Mouse (Mus musculus) induced T-regulatory cell, adult 2 months (primary cell): ENCODE measurements around the gene Brpf3.
"Not testable (repeated sequence)": the region's sequence is repeated elsewhere in the genome, so short reads cannot be mapped to it uniquely, and the experiment has no call there.

Experiments
- DNase-seq: peaks from one replicate; pipeline ENCODE4 v3.0.0-alpha.2; 2012; ENCODE audit warnings: low read depth

Brpf3 gene

DNA sequence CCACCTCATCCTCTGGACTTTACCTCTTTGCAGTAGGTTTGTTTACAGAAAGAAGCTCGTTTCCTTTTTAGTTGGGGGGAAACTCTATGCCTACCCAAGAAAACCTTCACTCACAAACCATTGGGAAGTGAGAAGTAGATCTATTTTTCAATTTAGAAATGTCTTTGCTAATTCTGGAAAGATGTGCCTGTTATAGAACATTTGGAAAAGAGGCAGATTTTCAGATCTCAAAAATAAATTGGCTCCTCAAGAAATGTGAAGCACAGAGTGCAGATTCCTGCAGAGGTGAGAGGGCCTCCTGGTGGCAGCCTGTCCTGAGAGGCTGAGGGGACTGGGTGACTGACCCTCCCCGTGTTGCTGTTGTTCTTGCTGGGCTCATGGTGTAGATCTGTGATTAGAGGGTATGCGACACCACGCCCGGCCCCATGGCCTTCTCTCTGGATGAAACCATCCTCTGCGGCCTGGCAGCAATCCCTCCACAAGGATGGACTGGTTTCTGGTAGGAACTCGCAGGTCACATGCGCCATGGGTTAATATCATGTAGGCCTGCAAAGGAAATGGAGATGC is 26.9 kb downstream of the Brpf3 start:
- DNase-seq = no peak

DNA sequence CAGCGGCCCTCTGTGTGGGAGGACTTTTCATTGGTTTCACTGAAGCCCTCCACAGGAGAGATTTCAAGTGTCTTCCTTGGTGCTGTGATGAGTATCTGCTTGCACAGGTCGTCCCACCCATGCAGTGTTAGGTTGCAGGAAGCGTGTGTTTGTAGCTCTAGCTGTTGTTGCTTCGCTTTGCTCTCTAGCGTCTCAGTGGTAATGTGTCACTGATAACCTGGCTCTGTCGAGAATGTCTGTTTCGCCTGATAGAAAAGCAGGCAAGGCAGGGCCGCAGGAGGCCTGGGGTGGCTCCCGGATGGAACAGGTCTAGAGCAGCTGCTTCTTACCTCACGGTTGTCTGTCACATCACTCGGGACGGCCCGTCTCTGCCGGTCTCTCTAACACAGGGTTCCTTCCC is 28.2 kb downstream of the Brpf3 start:
- DNase-seq = no peak

DNA sequence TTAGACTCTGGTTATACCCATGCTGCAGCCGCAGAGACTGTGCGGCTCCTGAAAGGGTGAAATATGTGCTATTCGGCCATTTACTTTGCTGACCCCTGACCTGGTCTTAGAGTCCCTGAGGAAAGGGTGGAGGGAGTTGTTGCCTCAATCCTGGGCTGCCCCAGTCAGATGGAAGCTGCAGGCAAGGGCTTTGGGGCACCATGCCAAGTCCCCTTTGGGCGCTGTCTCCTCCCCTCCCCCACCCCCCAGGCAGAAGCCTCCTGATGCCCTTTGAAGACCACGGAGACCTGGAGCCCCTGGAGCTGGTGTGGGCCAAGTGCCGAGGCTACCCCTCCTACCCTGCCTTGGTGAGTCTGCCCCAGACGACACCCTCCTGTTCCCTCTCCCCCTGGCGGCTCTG is 30.2 kb downstream of the Brpf3 start:
- no peak for DNase-seq

DNA sequence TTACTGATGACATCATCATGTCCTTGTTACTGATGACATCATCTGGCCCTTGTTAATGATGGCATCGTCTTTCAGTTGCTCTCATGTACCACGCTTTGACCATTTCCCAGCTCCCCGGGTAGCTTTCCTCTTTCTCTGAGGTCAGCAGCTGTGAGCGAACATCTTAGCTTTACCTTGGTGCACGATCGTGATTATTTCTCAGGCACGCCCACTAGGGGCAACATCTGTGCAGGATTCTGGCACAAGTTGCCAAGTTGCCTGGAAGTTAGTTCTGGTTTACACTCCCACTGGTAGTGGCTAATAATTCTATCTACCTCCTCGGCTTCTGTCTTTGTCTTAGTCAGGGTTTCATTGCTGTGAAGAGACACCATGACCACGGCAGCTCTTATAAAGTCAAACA is 31.1 kb downstream of the Brpf3 start:
- DNase-seq = no peak

DNA sequence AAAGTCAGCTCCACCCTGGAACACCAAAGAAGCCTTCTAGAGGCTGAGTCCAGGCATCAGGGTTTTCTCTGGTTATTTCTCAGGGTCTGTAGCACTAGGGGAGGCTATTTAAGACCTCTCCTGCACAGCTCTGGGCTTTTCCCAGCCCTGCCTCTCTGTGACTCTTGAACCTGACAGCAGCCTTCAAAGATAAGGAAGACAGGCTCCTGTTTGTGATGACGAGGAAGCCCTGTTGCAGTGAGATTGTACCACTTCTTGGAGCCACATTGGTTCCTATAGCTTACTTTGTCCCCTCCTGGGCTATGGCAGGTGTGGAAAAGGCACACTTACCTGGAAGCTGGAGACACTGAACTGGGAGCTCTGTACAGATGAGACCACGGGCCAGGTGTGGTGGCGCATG is 32.0 kb downstream of the Brpf3 start:
- no peak for DNase-seq

DNA sequence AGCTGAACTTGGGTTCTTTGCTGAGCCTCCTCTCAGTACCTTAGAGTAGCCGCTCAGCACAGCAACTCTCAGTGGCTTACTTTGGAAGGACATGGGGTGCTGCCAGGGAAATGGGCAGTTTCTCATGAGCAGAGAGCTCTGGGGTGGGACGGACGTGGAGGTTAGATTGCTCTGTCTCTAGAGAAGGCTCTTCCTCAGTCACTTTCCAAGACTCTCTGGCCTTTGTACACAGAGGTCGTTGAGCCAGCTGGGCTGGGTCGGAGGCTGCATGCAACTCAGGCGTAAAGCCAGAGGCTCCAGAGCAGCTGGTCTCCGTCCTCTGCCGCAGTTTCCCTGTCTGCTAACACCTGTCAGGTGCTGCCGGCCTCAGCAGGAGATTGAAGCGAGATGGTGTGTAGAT is 33.8 kb downstream of the Brpf3 start:
- no peak for DNase-seq

DNA sequence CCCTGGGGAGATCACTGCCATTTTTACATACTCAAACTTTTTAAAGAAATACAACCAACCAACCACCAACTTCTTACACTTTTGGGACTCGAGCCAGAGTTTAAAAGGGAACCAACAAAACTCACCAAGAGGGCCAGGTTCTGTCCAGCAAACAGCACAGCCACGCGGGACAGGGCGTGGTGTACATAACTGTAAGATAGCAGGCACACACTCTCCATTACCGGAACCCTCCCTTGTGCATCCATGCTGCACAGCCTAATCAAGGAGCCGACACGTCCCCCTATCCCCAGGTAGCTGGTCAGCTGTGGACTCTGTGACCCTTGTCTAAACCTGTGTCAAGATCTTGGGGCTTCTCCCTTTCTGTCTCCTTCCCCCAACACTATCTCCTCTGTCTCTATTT is 37.0 kb downstream of the Brpf3 start:
- DNase-seq = no peak

DNA sequence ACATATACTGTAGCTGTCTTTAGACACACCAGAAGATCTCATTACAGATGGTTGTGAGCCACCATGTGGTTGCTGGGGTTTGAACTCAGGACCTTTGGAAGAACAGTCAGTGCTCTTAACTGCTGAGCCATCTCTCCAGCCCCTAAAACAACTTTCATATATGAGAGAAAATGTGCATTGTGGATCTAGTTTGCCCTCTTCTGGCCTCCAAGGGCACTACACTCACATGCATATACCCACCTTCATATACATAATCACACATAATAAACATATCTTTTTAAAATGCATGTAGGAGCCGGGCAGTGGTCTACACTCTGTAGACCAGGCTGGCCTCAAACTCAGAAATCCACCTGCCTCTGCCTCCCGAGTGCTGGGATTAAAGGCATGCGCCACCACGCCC is 41.1 kb downstream of the Brpf3 start:
- not testable (repeated sequence) for DNase-seq

DNA sequence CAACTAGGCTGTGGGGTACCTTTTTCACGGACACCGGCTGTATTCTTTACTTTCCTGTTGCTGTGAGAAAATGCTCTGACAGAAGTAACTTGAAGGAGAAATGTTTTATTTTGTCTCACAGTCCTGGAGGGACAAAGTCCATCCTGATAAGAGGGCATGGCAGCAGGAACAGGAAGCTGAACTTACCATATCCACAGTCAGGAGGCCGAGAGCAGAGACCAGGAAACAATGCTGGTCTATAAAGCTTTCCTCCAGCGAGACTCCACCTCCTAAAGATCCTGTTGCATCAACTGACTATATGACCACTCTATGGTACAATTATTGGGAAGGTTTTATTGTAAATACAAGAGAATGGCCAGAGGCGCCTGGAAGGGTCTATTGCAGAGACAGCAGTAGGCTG is 42.8 kb downstream of the Brpf3 start:
- DNase-seq = no peak

DNA sequence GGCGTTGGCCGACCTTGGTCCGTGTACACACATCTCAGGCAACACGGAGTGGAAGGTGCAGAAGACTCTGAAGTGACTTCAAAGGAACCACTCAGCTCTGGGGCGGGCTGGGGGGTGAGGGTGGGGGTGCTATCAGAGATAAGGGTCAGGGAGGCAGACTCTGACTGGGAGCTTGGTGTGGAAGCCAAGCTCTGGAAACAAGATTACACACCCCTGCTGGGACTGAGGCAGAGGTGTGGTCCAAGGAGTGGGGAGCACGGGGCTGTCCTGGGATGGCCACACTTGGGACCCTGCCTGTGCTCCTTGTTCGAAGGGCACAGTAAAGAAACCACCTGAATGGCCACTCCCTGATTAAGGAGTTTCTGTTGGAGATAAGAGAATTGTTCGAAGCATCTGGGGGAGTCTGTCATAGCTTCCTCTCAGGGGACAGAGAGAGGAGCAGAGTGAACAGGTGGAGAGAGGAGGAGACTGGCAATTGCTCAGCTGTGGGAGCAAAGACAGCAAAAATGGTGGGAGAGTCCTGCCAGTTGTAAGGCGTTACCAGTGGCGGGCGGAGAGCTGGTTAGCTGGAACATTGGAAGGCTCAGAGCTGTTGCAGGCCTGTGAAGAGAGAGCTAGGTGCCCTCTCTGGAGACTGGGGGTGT is 46.2 kb downstream of the Brpf3 start:
- DNase-seq = no peak

DNA sequence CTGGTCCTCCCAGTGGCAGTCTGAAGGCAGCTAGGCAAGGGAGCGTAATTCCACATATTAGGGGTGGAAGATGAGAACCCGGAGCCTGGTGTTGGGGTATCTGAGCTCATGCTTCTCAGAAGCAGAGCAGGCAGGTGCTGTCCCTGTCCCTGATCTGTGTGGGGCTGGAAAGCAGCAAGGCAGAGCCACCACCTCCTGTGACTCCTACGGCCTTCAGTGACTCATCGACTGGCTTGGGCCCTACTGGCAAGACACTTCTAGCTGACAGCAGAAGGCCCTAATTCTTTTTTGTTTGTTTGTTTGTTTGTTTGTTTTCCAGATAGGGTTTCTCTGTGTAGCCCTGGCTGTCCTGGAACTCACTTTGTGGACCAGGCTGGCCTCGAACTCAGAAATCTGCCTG is 49.6 kb downstream of the Brpf3 start:
- DNase-seq = no peak

DNA sequence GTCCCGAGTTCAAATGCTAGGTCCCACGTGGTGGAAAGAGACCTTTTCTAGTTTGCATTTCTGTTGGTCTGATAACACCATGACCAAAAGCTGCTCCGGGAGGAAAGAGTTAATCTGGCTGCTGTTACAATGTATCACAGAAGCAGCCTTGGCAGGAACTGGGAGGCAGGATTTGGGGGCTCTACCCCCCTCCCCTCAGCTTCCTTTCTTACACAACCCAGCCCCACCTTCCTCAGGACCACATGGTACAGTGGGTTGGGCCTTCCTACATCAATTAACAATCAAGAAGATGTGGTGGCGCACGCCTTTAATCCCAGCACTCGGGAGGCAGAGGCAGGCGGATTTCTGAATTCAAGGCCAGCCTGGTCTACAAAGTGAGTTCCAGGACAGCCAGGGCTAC is 53.5 kb downstream of the Brpf3 start:
- DNase-seq = no peak

DNA sequence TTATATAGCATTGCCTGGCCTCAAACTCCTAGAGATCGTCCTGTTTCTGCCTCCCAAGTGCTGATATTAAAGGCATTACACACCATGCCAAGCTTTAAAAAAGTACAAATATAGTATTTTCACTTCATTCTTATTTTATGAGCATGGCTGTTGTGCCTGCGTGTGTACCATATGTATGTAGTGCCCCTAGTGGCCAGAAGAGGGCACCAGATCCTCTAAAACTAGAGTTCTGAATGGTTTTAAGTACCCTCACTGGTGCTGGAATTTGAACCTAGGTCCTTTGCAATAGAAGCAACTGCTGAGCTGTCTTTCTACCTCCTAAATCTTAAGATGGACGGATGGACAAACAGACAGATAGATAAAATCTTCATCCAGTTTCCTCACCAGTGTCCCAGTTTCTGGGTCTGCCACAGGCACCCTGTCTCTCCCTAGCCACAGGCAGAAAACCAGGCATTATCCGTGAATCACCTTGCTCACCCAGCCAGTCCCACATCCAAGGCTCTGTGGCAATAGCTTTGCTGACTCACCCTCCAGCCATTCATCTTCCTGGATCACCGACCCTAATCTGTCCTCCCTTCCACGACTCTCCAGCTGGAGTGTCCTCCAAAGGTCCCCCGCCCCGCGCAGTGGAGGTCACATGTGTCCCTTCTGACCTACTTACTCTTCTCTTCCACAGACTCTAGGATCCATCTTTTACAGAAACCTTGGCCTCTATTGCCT is 54.4 kb downstream of the Brpf3 start:
- peak; percentile 74 for DNase-seq

DNA sequence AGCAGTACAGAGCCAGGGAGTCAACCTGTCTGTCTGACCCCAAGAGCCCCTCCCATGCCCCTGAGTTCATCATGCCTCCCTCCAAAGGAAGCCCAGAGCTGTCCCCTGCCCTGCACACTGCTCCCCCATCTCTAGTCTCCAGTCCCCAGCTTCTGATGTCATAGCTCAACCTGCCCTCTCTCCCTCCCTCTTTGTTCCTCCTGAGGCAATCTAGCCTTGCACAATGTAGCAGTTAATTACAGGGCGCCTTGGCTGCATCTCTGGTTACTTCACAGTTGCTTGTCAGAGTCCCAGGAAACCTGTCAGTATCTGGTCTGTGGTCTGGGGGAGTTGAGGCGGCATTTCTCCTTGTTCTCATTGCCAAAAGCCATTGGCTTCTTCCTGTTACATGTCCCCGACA is 55.1 kb downstream of the Brpf3 start:
- DNase-seq = no peak

DNA sequence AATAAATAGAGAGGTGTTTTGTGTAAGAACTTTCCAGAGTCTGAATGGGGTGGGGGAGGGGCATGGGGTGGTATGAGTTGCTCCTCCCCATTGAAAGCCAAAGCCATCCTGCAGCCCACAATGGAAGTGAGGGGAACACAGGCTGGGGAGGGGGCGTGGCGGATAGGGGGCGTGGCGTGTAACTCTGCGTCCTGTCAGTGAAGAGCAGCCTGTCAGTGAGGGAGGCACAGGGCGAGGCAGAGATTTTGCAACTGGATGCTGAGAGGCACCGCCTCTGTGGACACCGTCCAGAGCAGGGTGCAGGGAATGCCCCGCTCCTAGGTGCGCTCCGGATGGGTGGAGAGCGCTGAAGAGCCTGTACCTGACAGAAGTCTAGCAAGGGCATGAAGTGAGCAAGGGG is 57.3 kb downstream of the Brpf3 start, which contains the start of gene Pnpla1:
TSS of gene Pnpla1 (plus strand) at position 207 of the 400 bp plus-strand sequence.
- DNase-seq = no peak

DNA sequence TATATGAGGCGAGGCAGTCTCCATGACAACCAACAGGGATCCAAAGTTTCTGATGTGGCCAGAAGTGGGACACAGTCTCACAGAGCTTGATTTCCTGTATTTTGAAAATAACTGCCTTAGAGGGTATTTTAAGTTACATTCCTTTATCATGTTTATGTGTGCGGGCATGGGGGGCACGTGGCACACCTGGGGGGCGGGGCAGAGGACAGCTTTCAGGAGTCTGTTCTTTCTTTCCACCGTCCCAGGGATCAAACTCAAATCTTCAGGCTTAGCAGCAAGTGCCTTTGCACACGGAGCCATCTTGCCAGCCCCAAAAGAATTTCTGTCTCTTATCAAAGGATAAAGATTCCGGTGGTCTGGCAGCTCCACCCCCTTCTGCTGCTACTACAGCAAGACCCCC is 63.0 kb downstream of the Brpf3 start:
- DNase-seq = no peak

DNA sequence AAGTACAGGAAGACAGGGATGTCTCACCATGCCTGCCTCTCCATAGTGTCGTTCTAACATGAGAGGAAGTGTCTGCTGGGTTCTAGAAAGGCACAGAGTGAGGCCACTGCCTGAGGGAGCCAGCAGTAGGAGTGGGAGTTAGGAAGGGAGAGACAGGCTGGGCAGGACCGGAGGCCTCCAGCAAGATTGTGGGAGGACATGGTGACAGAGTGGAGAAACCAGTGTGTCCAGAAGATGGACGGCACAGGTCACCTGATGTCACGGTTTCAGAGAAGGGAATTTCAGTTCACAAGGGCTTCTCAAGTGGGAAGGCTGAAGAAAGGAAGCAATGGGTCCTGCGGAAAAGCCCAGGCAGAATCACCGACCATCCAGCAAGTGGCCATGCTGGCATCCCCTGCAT is 63.6 kb downstream of the Brpf3 start:
- no peak for DNase-seq

DNA sequence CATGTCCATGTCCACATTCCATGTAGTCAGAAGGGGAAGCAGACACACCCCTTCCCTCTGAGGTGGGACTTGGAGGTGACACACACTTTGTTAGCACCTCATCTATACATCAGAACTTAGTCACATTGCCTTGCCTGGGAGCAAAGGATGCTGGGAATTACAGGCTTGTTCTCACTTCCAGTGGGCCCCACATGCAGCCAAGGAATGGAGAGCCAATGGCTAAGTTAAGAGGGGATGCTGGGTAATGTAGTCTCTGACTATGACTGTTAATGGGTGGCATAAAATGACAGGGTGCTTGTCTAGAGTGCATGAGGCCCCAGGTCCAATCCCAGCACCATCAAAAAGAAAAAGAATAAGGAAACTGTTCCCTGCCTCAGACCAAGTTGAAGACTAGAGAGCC is 66.0 kb downstream of the Brpf3 start:
- no peak for DNase-seq

DNA sequence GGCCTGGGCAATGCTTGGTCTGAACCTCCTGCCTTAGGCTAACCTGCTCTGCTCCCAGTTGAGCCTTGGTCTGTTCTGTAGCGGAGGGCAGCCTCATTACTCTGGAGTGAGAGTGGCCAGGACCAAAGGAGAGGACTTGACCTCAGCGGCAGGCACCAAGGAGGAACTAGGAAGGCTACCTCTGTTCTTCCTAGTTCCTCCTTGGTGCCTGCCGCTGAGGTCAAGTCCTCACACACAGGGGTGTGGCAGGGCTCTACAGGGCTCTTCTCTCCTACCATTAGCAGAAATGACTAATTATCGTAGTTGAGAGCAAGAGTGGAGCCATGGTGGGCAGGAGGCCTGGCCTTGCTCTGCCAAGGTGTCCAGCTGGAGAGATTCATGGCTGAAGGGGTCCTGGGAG is 66.5 kb downstream of the Brpf3 start:
- no peak for DNase-seq

DNA sequence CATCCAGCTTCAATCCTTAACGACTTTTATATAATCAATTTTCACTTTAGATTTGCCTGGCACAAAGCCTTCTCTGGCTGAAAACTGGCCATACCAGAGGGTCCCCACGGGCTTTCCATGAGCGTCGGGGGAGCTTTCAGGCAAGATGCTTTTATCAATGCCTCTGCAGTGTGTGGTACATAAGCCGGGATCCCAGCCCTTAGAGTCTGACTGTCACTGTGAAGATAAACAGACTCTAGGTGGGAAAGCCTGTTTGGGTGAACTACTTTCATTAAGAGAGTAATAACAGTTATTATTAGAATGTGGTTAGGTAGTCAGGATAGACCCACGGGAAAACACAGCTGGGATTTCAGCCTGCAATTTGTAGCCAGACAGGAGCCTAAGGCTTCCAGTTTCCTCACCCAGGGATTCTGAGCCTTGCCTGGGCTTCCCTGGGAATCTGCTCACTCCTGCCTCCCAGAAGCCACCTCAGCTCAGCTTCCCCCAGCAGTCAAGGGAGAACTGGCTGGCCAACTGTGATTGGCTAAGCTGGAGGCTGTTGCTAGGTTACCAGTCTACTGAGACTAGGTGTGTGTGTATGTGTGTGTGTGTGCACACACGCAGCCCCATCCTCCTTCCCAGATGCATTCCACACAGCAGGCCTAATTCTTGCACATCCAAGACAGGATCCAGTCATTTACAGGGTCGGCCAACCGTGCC is 68.7 kb downstream of the Brpf3 start:
- no peak for DNase-seq

DNA sequence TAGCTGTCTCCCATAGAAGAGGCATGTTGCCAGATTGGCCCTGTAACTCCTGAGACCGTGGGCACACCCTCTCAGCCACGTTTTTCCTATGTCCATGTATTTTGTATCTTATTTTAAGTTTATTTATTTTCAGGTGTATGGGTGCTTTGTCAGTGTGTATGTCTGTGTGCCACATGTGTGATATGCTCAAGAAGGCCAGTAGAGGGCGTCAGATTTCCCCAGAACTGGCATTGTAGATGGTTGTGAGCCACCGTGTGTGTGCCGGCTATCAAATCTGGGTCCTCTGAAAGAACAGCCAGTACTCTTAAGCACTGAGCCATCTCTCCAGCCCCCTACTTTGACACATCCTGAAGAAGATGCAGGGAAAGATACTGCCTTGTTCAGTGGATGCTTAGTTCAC is 69.5 kb downstream of the Brpf3 start:
- no peak for DNase-seq

DNA sequence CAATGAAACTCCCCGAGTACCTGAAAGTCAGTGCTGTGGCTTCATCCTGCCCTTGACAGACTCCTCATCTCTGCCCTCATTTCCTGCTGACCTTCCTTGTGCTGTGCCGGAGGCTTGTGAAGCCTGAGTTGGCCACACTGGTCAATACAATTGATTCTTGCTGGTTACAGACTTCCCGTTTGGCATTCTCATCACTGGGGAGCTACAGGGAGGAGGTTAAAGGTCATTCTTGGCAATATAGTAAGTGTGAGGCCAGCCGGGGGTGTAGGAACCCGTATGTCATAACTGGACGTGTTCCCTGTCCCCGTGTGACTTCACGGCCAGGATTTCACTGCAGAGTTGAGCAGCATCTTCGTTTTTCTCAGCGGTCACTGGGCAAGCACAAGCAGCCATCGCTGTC is 70.9 kb downstream of the Brpf3 start:
- DNase-seq = no peak

DNA sequence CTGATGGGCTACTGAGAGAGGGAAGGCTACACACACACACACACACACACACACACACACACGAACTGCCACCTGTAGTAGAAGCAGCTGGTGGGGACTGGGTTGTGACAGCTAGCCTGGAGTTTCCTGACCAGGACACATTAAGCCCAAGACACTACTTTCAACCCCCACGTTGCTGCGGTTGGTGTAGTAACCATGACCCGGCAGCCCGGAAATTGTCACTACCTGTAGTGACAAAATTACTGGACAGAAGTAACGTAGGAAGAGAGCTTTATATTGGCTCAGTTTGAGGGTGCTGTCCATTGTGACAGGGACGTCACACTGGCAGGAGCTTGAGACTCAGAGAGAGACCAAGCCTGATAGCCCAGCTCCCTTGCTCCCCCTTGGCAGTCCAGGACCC is 71.4 kb downstream of the Brpf3 start:
- no peak for DNase-seq
